Mouse (Mus musculus) G1E (cell line): Measurements from ENCODE around the gene Myh6. TPM values are rescaled to one million over a fixed set of nuclear protein-coding genes. Genes with fewer than 3 reads are reported as not detected.

ENCODE experiments used
- ATAC-seq: 2 replicates; pipeline ENCODE4 v1.8.0; 2016; ENCODE audit warnings: mild to moderate bottlenecking; ENCODE audit not compliant: insufficient number of reproducible peaks, poor library complexity, low FRiP score, severe bottlenecking; ENCODE audit errors: extremely low read depth
- DNase-seq: peaks from one replicate; pipeline ENCODE4 v3.0.0; 2012; ENCODE audit warnings: low spot score
- H3K27me3 ChIP-seq: 2 replicates; pipeline ENCODE4 v1.6.1; 2012; ENCODE audit warnings: mild to moderate bottlenecking, low read length, inconsistent platforms; ENCODE audit not compliant: insufficient read depth
- H3K36me3 ChIP-seq: replicated peaks from 2 replicates; pipeline ENCODE3; 2012; ENCODE audit warnings: mild to moderate bottlenecking, inconsistent platforms
- H3K4me1 ChIP-seq: 2 replicates; pipeline ENCODE4 v1.6.1; 2012; ENCODE audit warnings: low read depth, low read length, inconsistent platforms, mixed read lengths; ENCODE audit not compliant: insufficient read depth
- H3K4me3 ChIP-seq: 2 replicates; pipeline ENCODE4 v1.5.1; 2012; ENCODE audit warnings: low read depth, mild to moderate bottlenecking, inconsistent platforms, low read length, moderate library complexity, mixed read lengths
- H3K9me3 ChIP-seq: replicated peaks from 2 replicates; pipeline ENCODE4 v1.6.1; 2012; ENCODE audit warnings: inconsistent platforms
- CTCF ChIP-seq: IDR thresholded peaks from 2 replicates; pipeline ENCODE4 v1.5.1; 2012; ENCODE audit warnings: low read depth, low read length, inconsistent platforms, mixed read lengths
- GATA1 ChIP-seq: IDR thresholded peaks from 2 replicates; pipeline ENCODE4 v1.6.1; 2012; ENCODE audit warnings: borderline replicate concordance, low read length, inconsistent platforms, mixed read lengths
- GATA2 ChIP-seq: IDR thresholded peaks from 2 replicates; pipeline ENCODE4 v1.6.1; 2012; ENCODE audit warnings: low read depth, low read length, inconsistent platforms, borderline replicate concordance
- POLR2AphosphoS5 ChIP-seq: IDR thresholded peaks from 2 replicates; pipeline ENCODE4 v1.6.1; 2012; ENCODE audit warnings: low read depth, low read length, inconsistent platforms; ENCODE audit not compliant: insufficient replicate concordance
- TAL1 ChIP-seq: conservative IDR thresholded peaks from 2 replicates; pipeline ENCODE4 v1.6.1; 2012; ENCODE audit warnings: low read depth, low read length, inconsistent platforms, mixed read lengths
- polyA plus RNA-seq: library from polyadenylated mRNA; stranded (reverse); fragments of >175 nt; gene quantifications from 2 replicates; pipeline ENCODE4 v1.2.3, GENCODE M21; 2012
- total RNA-seq, 2 experiments: library from RNA; stranded (forward) in 1 of 2; stranded (reverse) in 1 of 2; fragments of 200-1000 nt in 1 of 2; fragments of >200 nt in 1 of 2; fragmentation: Nextera tagmentation in 1 of 2; gene quantifications; 2 replicates each; pipeline ENCODE4 v1.2.3; 2014 to 2017

Myh6 gene
- total and polyA plus RNA-seq, 3 experiments: 0.18 to 0.38 TPM; not detected in 1

GRCm38 (mm10) chr14:54996793-54997192, 30.1 kb upstream of the Myh6 start:
- Histone ChIP-seq H3K9me3 (no peaks in the 10 kb centered on the region), H3K27me3 (peaks cover 37% of the 10 kb centered on the region; the same call in 1 of the 2 replicates), H3K4me1 (no peaks in the 10 kb centered on the region), H3K36me3 (no peaks in the 10 kb centered on the region), H3K4me3 (no peak overlapping the region)
- ATAC-seq (no peak), DNase-seq (no peak)
- TF ChIP-seq POLR2AphosphoS5 (no peak), TAL1 (no peak), CTCF (no peak), GATA1 (no peak), GATA2 (no peak)

DNA sequence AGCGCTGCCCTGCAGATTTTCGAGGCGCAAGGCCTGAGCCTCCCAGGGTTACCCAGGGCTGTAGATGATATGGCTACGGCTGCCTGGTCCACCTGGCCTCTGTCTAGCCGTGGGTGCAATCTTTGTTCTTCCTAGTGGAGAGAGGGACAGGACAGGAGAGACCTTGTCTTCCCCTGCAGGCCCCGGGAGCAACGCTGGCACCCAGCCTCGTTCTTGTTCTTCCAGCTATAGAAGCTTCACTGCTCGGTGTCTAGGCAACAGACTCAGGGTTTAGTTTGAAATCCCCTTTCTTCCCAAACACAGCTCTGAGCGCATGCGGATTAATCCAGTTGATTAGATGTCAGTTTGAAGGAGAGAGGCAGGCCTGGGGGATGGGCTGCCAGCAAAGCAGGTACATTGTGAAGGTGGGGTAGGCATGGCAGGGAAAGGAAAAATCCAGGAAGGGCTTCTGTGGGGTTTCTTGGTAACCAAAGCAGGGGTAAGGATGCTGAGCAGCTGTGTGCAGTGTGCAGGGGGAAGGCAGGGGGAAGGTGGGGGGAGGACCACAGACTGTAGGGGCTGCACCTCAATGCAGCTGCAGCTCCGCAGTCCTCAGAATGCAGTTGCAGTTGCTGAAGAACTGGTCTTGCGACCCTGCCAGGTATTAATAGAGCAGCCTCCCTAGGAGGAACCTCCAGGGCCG, 28.9 kb upstream of the Myh6 start:
- DNase-seq: no peak
- no peaks in the 10 kb centered on the region for H3K9me3 ChIP-seq
- ATAC-seq: no peak
- no peak overlapping the region for H3K4me3 ChIP-seq
- no peaks in the 10 kb centered on the region for H3K4me1 ChIP-seq
- TF ChIP-seq TAL1: no peak
- no peak for TF ChIP-seq GATA2
- no peak for TF ChIP-seq GATA1
- no peak for TF ChIP-seq POLR2AphosphoS5
- no peak for TF ChIP-seq CTCF
- peaks cover 38% of the 10 kb centered on the region; the same call in 1 of the 2 replicates for H3K27me3 ChIP-seq
- no peaks in the 10 kb centered on the region for H3K36me3 ChIP-seq

GRCm38 (mm10) chr14:54994869-54995186, 28.1 kb upstream of the Myh6 start:
- Histone ChIP-seq H3K4me3 (no peak overlapping the region), H3K27me3 (peaks cover 38% of the 10 kb centered on the region; the same call in 1 of the 2 replicates), H3K36me3 (no peaks in the 10 kb centered on the region), H3K4me1 (no peaks in the 10 kb centered on the region), H3K9me3 (no peaks in the 10 kb centered on the region)
- no peak for TF ChIP-seq GATA1
- no peak for TF ChIP-seq CTCF
- TF ChIP-seq POLR2AphosphoS5: no peak
- no peak for TF ChIP-seq TAL1
- no peak for TF ChIP-seq GATA2
- ATAC-seq (no peak), DNase-seq (no peak)

DNA sequence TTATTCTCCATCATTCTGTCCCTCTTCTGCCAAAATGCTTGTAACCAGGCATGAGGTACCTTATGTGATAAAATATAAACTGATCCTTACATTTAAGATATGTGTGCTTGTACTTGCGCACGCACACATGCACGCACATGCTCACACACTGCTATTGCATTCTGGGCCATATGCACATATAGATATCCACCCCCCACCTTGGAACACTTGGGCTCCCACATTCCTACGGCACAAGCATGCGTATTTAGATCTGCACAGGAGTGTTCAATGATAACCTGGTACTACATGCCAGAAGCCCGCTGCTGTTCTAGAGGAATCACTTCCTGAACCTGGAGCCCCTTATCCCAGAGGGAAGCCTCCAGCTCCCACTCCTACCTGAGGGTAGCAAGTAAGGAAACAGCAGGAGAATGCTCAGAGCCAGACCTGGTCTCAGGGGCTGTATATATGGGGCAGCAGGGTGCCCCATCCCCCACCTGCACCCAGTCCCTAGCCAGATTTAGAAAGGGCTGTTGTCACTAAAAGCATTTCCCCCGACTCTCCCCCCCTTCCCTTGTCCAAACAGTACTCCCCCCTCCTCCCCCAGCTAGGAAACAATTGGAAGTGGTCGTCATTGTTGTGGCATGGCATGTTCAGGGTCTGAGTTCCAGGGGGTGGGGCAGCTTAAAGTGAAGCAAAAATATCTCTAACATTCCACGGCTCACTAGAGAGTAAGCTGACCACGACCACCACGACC, 27.6 kb upstream of the Myh6 start, which contains the start of gene Myh7:
Gene Myh7 (minus strand): TSS at position 491 of the 733 bp plus-strand sequence.
- no peak for DNase-seq
- Histone ChIP-seq H3K4me3 (no peak within 1 kb of the TSS), H3K4me1 (no peaks in the 10 kb centered on the region), H3K36me3 (no peaks in the 10 kb centered on the region), H3K27me3 (peaks cover 38% of the 10 kb centered on the region; the same call in 1 of the 2 replicates), H3K9me3 (no peaks in the 10 kb centered on the region)
- TF ChIP-seq POLR2AphosphoS5 (no peak), TAL1 (no peak), CTCF (no peak), GATA2 (no peak), GATA1 (no peak)
- ATAC-seq: no peak

- ATAC-seq: no peak
- Histone ChIP-seq H3K36me3 (no peaks in the 10 kb centered on the region), H3K4me1 (no peaks in the 10 kb centered on the region), H3K9me3 (no peaks in the 10 kb centered on the region), H3K4me3 (no peak overlapping the region), H3K27me3 (peaks cover 38% of the 10 kb centered on the region; the same call in 1 of the 2 replicates)
- DNase-seq: no peak
- TF ChIP-seq POLR2AphosphoS5 (no peak), GATA1 (no peak), CTCF (no peak), TAL1 (no peak), GATA2 (no peak)
These were observed 26.9 kb upstream of the Myh6 start for GRCm38 (mm10) chr14:54993636-54994035.

DNA sequence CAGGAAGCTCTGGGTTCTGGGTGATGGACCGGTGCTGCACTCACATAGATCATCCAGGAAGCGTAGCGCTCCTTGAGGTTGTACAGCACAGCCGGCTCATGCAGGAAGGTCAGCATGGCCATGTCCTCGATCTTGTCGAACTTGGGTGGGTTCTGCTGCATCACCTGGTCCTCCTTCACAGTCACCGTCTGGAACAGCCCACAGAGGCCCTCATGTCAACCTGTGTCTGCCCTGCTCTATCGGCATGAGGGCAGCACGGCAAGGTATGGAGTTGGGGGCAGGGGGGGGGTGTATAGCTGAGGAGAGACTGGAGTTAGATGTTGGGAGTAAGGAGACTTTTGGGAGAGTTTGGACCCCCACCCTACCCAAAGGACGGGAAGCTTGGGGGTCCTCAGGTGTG, 25.5 kb upstream of the Myh6 start:
- H3K4me3 ChIP-seq: no peak overlapping the region
- TF ChIP-seq GATA1: no peak
- no peak for TF ChIP-seq POLR2AphosphoS5
- TF ChIP-seq CTCF: no peak
- no peak for TF ChIP-seq TAL1
- H3K27me3 ChIP-seq: peaks cover 43% of the 10 kb centered on the region; the same call in 1 of the 2 replicates
- DNase-seq (no peak), ATAC-seq (no peak)
- H3K9me3 ChIP-seq: no peaks in the 10 kb centered on the region
- H3K36me3 ChIP-seq: no peaks in the 10 kb centered on the region
- no peaks in the 10 kb centered on the region for H3K4me1 ChIP-seq
